Mouse (Mus musculus): ENCODE results near the gene Impg2.

- TF ChIP-seq CTCF (IDR thresholded peaks at IDR 0.05; ENCODE audit: low read depth): no peak
- TF ChIP-seq EP300 (IDR thresholded peaks at IDR 0.05; ENCODE audit: low read depth): no peak
Measured at GRCm38 (mm10) chr16:56286977-56287376, 82.9 kb downstream of the Impg2 start.

Data from liver, postnatal 0 days (tissue).